Mouse (Mus musculus) heart, adult 18-20 months (tissue): ENCODE results near the gene Fgf2. TPM values are rescaled to one million over a fixed set of nuclear protein-coding genes. Genes with fewer than 3 reads are reported as not detected.

Experiments
- DNase-seq, 2 experiments: peaks; one replicate each; pipeline ENCODE4 v3.0.0; 2021 to 2022; ENCODE audit warnings: mixed read lengths in 1 of 2
- total RNA-seq, 2 experiments: library from RNA; stranded (reverse); gene quantifications; 2 replicates each; pipeline ENCODE4 v1.2.3; 2021

The Fgf2 gene
- total RNA-seq, 2 experiments from 2014 or later: 5.3 to 12.0 TPM

DNA sequence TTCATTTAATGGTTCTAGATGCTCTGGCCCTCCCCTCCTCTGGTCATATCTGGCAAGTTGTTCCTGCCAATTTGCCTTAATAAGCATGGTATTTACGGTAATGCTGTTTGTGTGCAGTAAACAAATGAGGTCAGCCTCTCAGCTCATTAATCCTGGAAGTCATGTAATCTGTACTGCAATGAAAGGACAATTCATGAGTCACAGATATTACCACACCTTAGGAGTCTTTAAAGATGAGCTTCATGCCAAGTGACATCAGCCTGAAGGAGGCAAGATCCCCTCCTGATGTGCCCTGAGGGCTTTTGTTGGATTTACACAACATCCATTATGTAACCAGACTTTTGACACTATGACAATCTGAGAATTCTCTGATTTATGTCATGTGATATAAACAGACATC lies 6.6 kb downstream of the Fgf2 start:
- DNase-seq: no peak

- DNase-seq: peak; percentile 49 to 57
These were observed 12.6 kb downstream of the Fgf2 start for GRCm38 (mm10) chr3:37360729-37361128.

GRCm38 (mm10) chr3:37365144-37365543 lies 17.0 kb downstream of the Fgf2 start:
- DNase-seq: no peak

DNA sequence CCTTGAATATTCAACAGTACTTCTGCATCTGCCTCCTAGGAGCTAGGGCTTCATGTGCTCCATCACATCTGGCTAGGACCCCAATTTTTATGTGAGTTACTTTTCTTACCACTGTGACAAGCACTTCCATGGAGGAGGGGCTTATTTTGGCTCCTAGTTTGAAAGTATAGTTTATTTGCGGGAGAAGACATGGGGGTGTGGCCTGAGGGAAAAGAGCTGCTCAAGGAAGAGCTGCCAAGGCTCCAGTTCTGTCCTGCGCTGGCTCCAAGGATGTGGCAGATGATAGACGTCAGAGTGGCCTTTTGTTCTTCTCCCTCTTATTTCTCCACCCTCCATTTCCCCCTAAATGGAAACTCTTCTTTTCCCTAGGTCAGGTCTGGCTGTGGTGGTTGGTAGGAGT lies 17.8 kb downstream of the Fgf2 start:
- no peak for DNase-seq

DNA sequence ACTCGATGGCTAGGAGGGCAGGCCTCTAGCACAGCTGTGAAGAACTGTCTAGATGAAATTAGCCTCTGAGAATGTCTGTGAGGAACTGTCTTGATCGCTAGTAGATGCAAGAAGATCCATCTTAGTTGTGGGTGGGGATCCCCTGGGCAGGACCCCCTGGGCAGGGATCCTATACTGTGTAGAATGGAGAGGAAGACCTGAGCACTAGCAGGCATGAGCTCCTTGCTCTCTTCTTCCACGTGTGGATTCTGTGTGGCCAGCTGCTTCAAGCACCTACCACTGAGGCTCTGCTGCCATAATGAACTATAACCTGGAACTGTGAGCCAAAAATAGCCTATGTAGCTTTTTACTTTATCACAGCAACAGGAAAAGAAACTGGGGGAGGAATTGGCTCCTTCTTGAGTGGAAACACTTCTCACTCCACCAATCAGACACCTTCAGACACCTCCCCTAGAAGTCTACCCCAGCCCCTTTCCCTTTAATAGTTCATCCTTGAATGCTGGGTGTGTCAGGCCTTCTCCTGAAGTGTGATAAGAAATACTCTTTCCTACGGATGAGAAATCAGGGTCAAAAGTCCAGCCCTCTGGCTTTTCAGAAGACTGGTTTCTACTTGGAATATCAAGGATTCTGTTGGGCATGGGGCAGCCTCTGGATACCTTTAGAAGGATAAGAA lies 18.4 kb downstream of the Fgf2 start:
- DNase-seq: peak in 1 of 2 experiments; percentile 35

- peak in 1 of 2 experiments; percentile 68 for DNase-seq
These were observed 22.3 kb downstream of the Fgf2 start for GRCm38 (mm10) chr3:37370407-37370806.

- DNase-seq: no peak
These were observed 25.6 kb downstream of the Fgf2 start for GRCm38 (mm10) chr3:37373712-37374111.

GRCm38 (mm10) chr3:37377926-37378325 lies 29.8 kb downstream of the Fgf2 start:
- no peak for DNase-seq

DNA sequence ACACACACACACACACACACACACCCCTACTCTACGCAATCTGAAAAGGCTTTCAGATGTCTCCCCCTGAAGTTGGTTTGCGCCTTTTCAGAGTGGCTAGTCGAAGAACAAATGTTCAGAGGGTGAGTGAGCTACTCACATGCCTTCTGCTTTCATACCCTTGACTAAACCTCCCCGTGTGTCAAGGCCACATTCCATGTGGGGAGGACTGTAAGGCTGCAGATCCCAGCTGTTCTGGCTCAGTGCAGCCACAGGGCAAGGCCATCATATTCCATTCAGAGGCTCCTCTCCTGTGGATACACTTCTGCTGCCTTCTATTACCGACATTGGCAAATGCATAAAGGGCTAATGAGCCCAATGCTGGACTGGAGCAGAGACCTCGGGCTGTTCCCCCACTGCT lies 30.3 kb downstream of the Fgf2 start:
- DNase-seq: peak in 1 of 2 experiments; percentile 50

DNA sequence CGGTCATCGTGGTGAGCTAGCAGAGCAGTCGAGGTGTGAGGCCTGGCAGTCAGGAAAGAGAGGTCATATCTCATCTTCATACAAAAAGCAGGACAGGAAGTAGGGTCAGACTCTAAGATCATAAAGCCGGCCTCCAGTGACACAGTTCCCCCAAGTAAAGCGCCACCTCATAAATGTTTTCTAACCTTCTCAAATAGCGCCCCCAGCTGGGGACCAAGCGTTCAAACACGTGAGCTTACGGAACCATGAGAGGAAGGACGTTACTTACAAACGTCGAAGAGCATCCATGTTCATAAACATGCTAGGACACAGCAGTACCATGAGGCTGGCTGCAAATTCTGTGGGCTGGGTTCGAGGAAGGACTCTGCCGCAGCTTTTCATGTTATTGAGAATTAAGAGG lies 31.1 kb downstream of the Fgf2 start:
- DNase-seq: no peak

- DNase-seq: peak; percentile 83 to 90
These were observed 32.1 kb downstream of the Fgf2 start for GRCm38 (mm10) chr3:37379930-37380881.

DNA sequence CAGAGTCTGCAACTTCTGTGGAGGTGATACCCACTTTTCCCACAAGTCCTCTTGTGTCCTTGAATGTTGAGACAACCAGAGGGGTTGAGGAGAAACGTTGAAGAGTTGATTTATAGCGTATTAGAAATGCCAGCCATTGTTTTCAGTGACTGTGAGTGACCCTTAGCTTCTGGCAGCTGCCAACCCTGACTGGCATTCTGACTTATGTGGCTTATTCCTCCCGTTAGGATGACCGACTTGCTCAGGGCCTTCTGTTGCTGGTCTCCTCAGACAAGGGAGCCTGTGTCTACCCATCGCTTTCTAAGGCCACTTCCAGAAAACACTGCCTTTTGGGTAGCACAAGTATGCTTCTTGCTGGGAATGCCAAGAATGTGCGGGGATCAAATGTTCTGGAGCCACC lies 33.3 kb downstream of the Fgf2 start:
- DNase-seq: no peak

DNA sequence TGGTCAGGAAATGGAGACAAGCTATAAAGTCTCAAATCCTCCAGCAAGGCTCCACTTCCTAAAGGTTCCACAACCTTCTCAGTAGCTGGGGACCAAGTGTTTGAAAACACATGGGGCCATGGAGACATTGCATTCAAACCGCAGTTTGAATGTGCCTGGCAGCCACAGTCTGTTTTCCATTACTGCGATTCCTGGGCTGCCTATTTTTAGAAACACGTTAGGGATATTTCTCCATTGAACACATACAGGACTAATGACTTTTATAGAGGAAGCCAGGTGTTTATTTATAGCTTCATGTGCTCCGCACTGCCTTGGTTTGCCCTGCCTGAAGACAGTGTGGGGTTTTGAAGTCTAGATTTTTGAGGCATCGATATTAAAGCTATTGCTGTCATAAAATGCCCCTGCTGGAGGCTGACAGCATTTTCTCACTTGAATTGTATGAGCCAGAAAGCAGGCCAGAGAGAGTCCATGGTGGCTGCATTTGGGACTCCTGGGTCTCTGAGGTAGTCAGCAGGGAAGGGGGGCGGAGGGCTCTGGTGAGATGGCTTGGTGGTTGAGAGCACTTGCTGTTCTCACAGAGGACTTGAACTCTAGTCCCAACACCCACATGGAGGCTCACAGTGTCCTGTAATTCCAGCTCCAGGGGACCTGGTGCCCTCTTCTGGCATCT lies 35.1 kb downstream of the Fgf2 start:
- peak; percentile 58 to 67 for DNase-seq

GRCm38 (mm10) chr3:37387310-37387709 lies 39.2 kb downstream of the Fgf2 start:
- no peak for DNase-seq

GRCm38 (mm10) chr3:37396930-37397608 lies 48.9 kb downstream of the Fgf2 start:
- no peak for DNase-seq

DNA sequence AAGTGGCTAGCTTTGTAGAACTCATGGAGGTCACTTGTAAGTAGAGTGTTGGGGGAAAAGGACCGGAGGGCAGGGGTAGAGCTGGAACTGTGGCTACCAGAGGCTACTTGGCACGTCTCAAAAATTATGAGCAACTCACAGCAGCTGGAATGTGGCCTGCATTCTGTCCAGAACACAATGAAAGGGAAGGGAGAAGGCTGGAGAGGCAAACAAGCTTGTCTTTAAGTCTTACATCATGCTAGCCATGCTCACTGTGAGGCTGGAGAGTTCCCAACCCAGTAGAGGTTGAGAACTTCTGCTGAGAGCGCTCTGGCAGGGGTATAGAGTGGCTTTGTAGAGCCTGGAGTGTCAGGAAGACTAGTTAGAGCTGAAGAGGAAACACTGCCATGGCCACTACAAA lies 49.5 kb downstream of the Fgf2 start:
- peak; percentile 28 to 39 for DNase-seq

GRCm38 (mm10) chr3:37398661-37399395 lies 50.7 kb downstream of the Fgf2 start:
- DNase-seq: peak; percentile 83 to 91

GRCm38 (mm10) chr3:37401729-37402610 lies 53.8 kb downstream of the Fgf2 start:
- DNase-seq: peak; percentile 65 to 68

DNA sequence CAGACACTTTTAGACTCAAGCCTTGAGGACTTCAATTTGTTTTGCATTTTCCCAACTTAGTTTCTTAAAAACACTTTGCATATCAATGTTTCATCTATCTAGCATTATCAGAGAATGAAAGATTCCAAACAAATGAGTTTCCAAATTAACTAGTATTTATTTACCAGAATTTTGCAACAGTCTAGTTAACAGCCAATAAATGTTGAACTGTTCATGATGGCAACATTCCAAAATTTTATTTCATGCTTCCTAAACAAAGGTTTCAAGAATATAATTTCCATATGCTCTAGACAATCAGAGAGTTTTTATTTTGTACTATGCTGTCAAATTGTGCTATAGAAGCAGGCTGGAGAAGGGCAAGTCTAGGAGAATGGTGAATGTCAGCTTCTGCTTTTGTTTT lies 59.5 kb downstream of the Fgf2 start:
- no peak for DNase-seq

- DNase-seq: no peak
These were observed 65.3 kb downstream of the Fgf2 start for GRCm38 (mm10) chr3:37413446-37413845.
